Mouse (Mus musculus) liver (tissue): Measurements from ENCODE around the gene Hist1h1c.

Experiments used
- DNase-seq: peaks from one replicate; pipeline ENCODE4 v3.0.0-alpha.2; 2020; ENCODE audit warnings: mixed read lengths

Hist1h1c gene

GRCm38 (mm10) chr13:23746201-23747080 is 7.8 kb downstream of the Hist1h1c start, which contains the start of gene Hist1h2bb:
TSS of gene Hist1h2bb (plus strand) at chr13:23746734.
- peak; percentile 84 for DNase-seq

DNA sequence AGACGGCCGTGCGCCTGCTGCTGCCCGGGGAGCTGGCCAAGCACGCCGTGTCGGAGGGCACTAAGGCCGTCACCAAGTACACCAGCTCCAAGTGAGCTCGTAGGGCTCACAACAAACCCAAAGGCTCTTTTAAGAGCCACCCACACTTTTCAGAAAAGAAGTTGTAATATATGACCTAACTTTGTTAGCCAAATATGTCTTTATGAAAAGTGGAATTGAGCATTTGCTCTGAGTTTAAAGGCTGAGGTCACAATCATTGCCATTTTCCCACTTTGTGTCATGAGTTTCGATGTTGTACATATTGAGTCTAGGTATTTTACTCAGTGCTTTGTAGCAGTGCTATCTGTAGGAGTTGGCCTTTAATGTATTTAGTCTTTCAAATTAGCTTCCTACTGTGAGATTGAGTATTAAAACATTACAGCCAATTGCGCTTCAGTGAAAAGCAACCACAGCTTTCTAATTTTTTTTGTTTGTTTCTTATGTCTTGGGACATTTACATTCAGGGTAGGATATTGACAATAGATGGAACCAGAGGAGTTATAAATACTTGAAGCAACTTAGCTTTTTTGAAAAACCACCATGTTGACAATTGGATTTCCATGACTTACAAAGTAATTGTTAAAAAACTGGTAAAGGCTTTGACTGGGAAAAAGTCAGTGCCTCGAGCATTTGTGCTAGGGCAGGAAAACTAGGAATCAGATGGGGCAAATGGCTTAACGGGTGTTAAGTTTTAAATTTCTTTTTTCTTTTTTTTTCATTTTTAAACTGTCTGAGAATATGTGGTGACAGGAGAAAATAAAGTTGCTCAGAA is 8.7 kb downstream of the Hist1h1c start:
- DNase-seq = peak; percentile 61

DNA sequence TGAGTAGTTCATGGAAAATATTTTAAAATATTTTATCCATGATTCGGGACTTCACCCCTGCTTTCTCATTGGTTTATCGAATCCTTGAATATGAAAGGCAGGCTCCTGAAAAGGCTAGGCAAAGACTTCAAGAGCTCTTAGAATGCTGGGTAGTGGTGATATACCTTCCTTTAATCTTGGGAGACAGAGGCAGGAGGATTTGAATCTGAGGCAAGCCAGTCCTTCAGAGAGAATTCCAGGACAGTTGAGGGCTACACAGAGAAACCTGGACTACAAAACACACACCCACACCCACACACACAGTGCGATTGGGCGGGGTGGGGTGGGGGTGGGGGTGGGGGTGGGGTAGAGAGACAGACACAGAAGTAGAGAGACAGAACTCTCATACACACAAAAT is 9.3 kb downstream of the Hist1h1c start:
- DNase-seq = peak; percentile 83

GRCm38 (mm10) chr13:23749563-23750121 is 11.0 kb downstream of the Hist1h1c start:
- DNase-seq = no peak

DNA sequence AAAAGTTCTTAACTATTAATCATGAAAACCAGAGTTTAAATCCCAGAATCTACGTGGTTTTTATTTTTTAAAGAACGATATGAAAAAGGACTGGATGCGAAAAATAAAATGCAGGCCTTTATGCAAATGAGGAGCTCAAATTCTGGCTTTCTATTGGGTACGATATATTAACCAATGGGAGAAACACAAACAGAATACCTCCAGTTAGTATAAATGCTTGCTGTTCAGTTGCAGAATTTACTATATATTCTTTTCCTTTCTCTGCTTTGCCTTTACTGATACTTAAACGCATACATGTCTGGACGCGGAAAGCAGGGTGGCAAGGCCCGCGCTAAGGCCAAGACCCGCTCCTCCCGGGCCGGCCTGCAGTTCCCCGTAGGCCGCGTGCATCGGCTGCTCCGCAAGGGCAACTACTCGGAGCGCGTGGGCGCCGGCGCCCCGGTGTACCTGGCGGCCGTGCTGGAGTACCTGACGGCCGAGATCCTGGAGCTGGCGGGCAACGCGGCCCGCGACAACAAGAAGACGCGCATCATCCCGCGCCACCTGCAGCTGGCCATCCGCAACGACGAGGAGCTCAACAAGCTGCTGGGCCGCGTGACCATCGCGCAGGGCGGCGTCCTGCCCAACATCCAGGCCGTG is 12.3 kb downstream of the Hist1h1c start, which contains the start of gene Hist1h2ab:
Hist1h2ab (plus strand) TSS at position 288 of the 639 bp plus-strand sequence.
- peak; percentile 92 for DNase-seq

GRCm38 (mm10) chr13:23751478-23751956 is 12.9 kb downstream of the Hist1h1c start:
- DNase-seq = no peak

- DNase-seq = peak; percentile 90
Measured at GRCm38 (mm10) chr13:23752067-23752741, 13.6 kb downstream of the Hist1h1c start, which contains the start of gene Hist1h3b. TSS of gene Hist1h3b (plus strand) at chr13:23752267.

GRCm38 (mm10) chr13:23752742-23753172 is 14.1 kb downstream of the Hist1h1c start:
- DNase-seq = no peak

DNA sequence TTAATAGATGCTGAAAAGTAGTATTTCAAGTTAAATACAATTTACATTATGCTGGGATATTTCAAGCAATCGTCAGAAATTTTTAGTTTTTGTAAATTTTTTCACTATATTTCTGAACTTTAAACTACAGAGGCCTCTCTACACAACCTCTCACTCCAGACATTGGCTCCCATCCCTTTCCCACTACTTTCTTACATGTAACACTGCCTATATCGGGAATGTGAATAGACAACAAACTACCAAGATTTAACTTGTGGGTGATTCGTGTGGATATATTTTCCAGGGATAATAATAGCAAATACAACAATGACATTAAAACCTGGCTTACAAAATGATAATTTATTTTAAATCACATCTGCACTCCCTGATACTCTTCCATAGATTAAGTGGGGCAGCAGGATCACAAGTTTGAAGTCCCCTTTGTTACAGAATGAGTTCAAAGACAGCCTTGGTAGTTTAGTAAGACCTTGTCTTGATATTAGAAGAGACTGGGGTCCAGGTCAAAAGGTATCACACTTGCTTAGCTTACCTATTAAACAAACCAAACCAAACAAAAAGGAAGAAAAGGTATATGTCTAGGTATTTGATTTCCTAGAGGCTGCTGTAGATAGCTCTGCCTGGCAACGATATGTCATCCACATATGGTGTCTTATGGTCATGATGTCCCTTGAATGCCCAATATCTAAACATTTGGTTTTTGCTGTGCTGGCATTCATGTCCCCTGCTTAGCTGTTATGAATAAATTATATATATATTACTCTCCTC is 14.9 kb downstream of the Hist1h1c start:
- no peak for DNase-seq

DNA sequence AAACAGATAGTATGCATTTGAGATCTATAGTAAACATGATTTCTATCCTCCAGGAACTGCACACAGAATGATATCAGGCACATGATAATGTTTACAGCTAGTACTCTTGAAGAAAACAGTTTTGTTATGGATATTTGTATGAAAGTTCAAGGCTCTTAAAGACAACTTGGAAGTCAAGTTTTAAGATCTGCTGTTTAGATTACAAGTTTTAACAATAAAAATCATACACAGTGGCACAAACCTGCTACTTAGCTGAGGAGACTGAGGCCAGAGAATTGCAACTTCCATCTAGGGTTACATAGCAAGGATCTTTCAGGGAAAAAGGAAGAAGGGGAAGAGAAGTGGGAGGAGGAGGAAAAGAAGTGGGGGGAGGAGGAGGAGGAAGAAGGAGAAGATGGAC is 16.4 kb downstream of the Hist1h1c start:
- DNase-seq = no peak

- DNase-seq = peak; percentile 92
Measured at GRCm38 (mm10) chr13:23756790-23757189, 18.2 kb downstream of the Hist1h1c start, which contains the start of gene Hist1h4b. TSS of gene Hist1h4b (plus strand) at chr13:23757013.

DNA sequence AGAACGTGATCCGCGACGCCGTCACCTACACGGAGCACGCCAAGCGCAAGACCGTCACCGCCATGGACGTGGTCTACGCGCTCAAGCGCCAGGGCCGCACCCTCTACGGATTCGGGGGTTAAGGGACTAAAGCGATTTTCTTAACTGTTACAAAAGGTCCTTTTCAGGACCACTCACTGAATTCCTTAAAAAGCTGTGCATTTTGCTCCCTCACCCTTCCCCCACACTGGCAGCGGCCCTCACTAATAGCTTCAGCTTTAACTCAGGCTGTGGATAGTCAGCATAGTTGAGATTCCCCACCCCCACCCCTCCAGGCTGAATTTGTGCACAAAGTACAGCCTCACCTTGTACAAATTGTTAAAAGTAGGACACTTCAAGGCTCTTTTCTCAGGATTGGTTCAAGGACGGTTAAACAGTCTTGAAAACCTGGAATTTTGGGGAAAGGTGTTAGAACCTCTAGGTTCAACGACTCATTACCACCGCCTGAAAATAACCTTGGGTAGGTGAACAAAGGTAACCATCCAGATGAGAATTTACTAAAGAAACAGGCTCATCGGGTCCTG is 18.7 kb downstream of the Hist1h1c start:
- peak; percentile 80 for DNase-seq

- no peak for DNase-seq
Measured at GRCm38 (mm10) chr13:23757921-23758320, 19.3 kb downstream of the Hist1h1c start.

DNA sequence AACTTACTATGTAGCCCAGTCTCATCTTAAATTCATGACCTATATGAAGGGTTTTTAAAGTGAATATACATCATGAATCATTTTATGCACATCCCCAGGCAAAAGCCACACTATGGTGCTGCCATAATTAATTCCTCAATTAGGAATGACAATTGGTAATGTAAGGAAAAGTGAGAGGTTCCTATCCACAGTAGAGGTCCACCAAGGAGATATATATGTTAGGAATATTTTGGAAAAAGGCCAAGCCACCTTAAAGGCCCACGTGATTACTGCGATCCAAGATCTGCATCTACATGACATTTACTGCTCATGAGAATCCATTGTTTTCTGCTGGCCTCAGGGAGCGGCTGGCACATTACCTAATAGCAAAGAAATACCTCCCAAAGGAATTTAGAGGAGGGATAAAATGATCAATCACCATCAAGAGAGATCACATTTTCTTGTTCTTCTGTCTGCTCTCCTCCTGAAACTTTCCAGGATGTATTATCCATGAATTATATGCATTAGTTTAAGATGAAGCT is 20.7 kb downstream of the Hist1h1c start:
- no peak for DNase-seq

DNA sequence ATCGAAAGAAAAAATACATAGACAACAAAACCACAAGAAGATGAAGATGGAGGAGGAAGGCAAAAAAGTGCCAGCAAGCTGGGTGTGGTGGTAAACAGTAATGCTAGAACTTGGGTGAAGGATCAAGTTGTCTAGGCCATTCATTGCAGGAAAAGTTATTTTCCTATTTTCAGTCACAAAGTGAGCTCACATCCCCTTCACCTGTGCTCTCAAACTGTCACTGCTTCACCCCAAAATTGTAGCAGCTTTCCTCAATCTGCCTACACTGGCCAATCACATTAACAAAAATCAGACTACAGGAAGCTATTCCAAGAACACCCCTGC is 21.3 kb downstream of the Hist1h1c start:
- DNase-seq = no peak

GRCm38 (mm10) chr13:23760240-23760971 is 21.8 kb downstream of the Hist1h1c start:
- DNase-seq = peak; percentile 53

DNA sequence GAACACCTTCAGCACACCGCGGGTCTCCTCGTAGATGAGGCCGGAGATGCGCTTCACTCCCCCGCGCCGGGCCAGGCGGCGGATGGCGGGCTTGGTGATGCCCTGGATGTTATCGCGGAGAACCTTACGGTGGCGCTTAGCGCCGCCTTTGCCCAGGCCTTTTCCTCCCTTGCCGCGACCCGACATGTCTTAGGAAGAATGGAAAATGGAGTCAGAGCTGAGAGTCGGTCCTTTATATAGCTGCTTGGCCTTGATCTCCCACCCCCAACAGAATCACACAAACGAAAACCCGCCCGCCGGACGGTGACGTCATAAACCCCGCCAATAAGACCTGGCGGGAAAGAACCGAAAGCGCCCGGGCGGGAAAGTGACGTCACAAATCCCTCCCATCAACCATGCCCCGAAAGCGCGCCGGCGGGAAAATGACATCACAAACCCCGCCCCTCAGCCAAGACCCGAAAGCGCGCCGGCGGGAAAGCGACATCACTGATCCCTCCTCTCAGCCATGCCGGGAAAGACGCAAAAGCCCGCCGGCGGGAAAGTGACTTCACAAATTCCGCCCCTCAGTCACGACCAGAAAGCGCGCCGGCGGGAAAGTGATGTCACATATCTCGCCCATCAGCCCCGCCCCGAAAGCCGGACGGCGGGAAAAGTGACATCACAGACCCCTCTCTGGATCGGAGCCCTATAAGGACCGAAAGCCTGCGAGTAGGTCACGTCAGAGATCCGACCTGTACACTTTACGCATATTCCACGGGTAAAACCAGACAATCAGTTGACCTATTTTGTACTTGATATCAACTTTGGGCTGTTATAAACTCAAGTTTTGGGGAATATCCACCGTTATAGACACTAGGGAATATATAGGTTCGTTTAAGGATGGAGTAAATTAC is 22.6 kb downstream of the Hist1h1c start, which contains the start of gene Hist1h4a:
Hist1h4a (minus strand) TSS at position 259 of the 893 bp plus-strand sequence.
- peak; percentile 99 for DNase-seq
